Mouse (Mus musculus) cerebellum, adult 11 months (tissue): ENCODE results near the gene Aven.
A peak's percentile ranks its signal among the peaks of the same experiment; 100 is the strongest.

ENCODE experiments used
- DNase-seq: peaks from one replicate; pipeline ENCODE4 v3.0.0; 2022

Gene Aven

DNA sequence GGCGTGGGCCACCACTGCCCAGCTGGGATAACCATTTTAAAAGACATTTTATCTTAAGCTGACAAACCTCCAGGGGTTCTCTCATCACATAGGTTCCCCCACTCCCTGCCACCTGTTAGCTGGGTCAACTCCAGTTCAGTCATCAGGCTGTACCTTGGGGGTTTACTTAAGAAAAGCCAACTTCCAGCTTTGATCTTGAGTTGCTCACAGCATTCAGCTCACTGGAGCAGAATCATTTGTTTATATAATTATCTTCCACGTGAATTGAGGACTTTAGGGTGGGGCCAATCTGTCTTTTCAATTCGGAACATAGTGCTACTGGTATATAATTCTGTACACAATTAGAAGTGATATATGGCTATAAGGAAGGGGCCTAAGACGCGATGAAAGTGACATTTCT is 1.1 kb upstream of the Aven start:
- DNase-seq = no peak

DNA sequence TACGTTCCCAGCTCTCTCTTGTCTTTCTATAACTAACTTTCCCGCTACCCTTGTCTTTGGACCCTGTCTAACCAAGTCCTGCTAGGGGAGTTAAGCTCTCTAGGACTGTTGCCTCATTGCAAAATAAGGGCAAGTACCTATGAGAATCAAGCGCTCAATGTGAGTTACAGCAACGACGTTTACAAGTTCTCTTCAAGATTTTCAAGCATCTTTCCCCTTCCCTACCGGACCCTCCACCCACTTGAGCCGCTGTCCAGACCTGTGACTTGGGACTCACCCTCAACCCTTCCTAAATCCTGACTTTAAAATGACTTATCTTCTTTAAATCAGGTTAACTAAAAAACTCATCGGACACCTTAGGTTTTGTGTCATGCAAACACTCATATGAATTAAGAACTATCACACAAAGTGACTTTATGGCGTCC is 321 bp upstream of the Aven start:
- peak; percentile 24 for DNase-seq

- DNase-seq = peak; percentile 25
Measured at GRCm38 (mm10) chr2:112493539-112494260, 936 bp downstream of the Aven start.

- no peak for DNase-seq
Measured at GRCm38 (mm10) chr2:112497851-112498250, 5.1 kb downstream of the Aven start.

GRCm38 (mm10) chr2:112501209-112501608 is 8.4 kb downstream of the Aven start:
- peak; percentile 38 for DNase-seq

DNA sequence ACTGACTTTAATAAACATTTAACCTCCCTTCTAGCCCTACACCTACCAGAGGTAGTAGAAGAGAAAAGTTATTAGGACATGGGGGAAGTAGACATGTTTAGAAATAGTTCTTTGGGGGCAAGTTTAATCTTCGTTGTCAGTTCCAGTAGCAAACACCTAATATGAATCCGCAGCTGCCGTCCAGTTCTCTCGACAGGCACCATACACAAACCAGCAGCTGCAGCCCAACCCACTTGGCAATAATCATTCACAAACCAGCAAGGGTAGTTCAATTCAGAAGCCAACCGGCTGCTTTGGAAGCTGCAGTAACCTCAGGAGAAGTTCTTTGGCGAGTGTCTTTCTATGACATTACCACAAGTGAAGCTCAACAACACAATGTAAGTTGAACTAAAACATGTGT is 11.2 kb downstream of the Aven start:
- DNase-seq = no peak

DNA sequence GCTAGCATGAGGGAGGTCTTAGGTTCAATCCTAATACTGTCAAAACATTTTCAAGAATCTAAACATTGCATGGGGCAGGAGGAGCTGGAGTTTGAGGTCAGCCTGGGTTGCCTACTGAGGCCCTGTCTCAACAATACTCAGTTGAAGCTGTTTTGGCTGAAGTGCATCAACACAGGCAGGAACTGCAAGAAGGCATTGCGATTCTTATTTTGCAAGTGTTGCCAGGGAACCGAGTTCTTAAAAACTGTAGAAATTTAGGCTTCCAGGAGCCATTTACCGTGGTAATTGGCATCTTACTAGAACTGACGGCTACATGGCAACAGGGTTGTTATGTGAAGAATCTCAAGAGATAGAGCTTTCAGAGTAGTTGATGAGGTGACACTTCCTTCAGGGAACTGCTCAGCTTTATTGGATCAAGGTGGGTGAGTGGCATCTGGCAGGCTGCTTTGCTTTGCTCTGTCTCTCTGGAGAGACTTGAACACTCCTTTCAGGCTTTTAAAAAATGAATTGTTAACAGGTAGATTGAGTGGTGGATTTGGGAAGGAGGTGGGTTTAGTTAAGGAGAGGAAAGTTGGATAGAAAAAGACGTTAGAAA is 14.2 kb downstream of the Aven start:
- no peak for DNase-seq

DNA sequence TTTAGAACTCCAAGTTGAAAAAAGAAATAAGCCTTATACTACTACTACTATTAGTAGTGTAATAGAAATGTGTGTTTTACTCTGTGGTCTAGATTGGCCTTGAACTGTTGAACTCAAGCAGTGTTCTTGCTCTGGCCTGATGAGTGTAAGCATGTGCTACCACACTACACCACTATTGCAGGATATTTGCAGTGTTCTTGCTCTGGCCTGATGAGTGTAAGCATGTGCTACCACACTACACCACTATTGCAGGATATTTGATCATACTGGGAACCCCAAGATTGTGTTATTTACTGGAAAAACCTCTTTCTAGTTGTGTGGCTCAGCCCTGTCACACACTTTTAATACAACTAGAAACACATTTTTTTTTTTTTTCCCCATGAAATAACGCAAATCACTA is 14.7 kb downstream of the Aven start:
- DNase-seq = no peak

GRCm38 (mm10) chr2:112510140-112510539 is 17.4 kb downstream of the Aven start:
- DNase-seq = no peak

GRCm38 (mm10) chr2:112513036-112513435 is 20.3 kb downstream of the Aven start:
- no peak for DNase-seq

- no peak for DNase-seq
Measured at GRCm38 (mm10) chr2:112516728-112517127, 24.0 kb downstream of the Aven start.

GRCm38 (mm10) chr2:112517218-112517617 is 24.5 kb downstream of the Aven start:
- DNase-seq = no peak

DNA sequence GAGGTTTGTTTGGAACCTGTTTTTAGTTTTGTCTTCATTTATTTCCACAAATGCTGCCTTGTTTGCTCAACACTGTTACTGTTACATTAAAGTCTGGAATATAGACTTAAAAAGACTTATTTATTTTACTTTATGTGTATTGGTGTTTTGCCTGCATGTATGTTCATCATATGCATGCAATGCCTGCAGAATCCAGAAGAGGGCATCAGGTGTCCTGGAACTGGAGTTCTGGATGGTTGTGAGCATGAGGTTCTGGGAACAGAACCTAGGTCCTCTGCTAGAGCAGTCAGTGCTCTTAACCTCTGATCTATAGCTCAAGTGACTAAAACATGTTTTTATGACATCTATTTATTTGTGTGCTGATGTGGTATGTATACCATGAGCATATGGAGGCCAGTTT is 25.8 kb downstream of the Aven start:
- no peak for DNase-seq

GRCm38 (mm10) chr2:112520526-112521482 is 28.0 kb downstream of the Aven start:
- DNase-seq = no peak

GRCm38 (mm10) chr2:112526933-112527332 is 34.2 kb downstream of the Aven start:
- DNase-seq = no peak

GRCm38 (mm10) chr2:112532812-112533496 is 40.2 kb downstream of the Aven start:
- no peak for DNase-seq

- DNase-seq = no peak
Measured at GRCm38 (mm10) chr2:112534677-112535222, 42.0 kb downstream of the Aven start.

DNA sequence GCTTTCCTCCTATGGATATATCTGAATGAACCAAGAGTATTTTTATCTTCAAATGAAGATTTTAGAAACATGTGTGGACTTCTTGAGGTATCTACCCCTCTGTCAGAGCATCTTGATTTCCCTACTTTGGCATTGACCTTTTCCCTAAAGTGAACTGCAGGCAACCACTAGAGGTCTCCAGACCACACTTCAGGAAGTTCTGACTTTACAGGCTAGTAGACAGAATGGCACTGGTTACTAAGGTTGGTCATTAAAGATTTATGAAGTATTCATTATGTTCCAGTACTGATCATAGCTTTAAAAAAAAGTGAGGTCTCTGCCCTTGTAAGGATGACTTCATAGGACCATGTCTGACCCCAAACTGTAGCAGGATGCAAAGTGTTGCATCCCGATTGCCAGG is 46.0 kb downstream of the Aven start:
- DNase-seq = peak; percentile 2

DNA sequence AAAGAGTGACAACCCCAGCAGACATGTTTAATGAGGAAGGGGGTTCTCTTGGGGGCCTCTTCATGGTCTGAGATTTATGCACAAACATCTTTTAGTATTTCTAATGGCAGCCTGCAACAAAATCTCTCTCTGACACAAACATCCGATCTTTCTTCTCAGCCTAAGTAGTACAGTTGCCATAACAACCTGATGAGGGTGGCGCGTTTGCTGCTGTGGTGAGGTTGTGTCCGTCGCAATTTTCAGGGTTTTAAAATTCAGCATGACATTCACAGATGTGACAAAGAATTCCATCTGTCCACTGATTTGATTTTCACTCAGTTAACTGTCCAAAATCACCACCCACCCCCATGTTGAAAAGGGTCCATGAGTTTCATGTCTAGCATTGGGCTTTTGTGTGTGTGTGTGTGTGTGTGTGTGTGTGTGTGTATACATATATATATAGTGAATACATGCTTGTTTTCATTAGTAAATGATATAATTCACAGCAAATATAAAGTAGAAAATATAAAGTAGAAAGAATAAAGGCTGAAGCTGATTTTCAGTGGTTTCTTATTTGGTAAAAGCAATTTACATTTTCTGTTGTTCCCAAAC is 49.0 kb downstream of the Aven start:
- no peak for DNase-seq

GRCm38 (mm10) chr2:112556527-112556926 is 63.8 kb downstream of the Aven start:
- no peak for DNase-seq

DNA sequence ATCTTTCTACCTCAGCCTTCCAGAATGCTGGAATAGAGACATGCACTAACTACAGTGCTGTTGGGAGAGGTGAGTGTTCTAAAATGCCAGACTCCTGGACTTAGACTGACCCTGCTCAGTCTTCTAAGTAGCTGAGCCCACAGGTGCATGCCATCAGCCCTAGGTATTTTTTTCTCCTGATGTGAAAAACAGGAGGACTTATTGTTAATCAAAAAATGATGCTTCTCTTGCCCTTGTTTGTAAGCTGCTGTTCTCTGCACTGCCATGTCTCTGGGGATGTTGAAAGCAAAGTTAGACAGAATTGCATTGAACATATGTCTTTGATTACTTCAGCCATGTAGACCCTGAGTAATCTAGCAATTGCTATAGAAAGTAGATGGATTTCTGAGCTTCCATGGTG is 64.7 kb downstream of the Aven start:
- DNase-seq = no peak

GRCm38 (mm10) chr2:112561549-112561948 is 68.8 kb downstream of the Aven start:
- DNase-seq = no peak
